Mouse (Mus musculus) cortical plate, adult 2 months (tissue): ENCODE results near the gene Chga.

Experiments used
- CTCF ChIP-seq: fragments of 200-500 bp; IDR thresholded peaks from 2 replicates; pipeline ENCODE4 v1.5.1; 2011; ENCODE audit warnings: mild to moderate bottlenecking, control low read depth, low read length; ENCODE audit not compliant: insufficient read depth; ENCODE audit errors: extremely low read depth
- POLR2A ChIP-seq: fragments of 200-500 bp; IDR thresholded peaks from 2 replicates; pipeline ENCODE4 v1.6.1; 2011; ENCODE audit warnings: mild to moderate bottlenecking, low read length, control low read depth; ENCODE audit not compliant: insufficient read depth; ENCODE audit errors: extremely low read depth

DNA sequence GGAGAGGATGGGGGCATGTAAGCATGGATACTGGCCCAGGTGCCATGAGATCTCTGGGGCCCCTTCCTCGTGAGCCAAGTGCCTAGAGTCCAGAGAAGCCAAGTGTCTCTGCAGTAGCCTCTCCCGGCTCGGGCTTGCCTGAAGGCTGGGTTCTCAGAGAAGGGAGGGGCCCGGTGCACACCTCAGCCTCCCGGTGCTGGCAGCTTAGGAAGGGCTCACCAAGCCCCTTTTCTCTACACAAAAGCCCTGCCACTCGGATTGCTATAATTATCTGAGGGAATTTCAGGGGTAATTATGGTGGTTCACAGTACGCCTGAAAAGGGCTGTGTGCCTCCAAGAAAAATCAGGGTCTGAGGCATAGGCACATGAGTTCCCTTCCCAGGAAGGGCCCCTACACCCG, 47.1 kb downstream of the Chga start:
- TF ChIP-seq POLR2A = no peak
- no peak for TF ChIP-seq CTCF
